Mouse (Mus musculus) induced T-regulatory cell, adult 2 months (primary cell): ENCODE data around the gene Nrp2.

Experiments used
- DNase-seq: peaks from one replicate; pipeline ENCODE4 v3.0.0-alpha.2; 2012; ENCODE audit warnings: low read depth

The Nrp2 gene

DNA sequence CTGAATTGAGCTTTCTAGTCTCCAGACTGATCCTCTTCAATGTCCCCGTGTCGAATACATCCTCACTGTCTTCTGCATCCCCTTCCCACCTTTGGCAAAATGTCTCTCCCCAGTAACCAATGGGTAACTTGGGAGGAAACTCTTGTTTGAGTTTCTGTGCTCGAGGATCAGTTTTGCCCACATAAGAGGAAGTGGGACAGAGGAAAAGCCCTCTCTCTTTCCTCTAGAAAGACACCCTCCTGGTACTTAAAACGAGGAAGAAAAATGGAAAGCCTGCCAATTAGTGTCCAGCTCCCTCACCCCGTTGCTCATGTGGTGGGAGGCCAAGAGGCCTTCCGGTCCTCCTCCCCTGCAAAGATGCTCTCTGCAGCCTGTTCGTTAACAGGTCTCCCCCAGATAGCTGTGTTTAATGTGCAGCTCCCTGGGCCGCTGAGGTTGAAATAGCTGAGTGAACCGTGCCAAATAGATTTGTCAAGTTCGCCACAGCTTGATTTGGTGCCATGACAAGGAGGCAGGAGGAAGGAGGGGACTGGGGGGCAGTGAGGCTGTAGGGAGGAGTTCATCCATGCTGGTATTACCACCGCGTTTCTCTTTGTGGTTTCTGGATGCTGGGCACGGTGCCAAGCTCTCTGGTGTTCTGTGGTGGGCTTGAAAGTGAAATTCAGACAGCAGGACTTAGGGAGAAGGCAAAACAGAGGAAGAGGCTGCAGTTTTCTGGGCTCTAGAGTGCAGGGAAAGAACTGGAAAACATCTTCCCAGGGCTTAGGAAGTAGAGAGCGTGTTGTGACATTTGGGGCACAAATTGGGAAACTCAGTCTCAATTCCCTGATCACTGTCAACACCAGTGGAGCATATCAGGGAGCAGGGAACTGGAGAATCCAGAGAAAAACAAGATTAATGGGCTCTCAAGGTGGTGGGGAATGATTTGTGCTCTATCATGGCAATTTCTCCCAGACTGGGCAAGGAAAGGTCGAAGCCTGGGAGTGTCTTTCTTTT is 48.2 kb downstream of the Nrp2 start:
- DNase-seq, result no peak

DNA sequence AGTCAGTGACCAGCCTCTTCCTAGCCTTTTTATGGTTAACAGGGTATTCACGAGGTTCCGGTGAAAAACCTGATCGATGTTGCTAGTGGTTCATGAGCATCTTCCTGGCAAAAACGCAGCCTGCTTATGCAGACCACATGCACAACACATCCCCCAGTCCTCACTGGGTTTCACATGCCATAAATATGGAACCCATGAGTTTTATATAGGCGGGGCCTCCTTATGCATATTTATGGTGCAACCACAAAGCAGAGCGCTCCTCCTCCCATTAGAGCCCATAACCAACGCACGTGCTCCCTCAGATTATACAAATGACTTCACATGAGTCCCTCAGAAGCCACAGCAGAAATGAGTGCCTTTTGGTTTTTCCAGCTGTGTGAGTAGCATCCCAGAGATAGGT is 49.0 kb downstream of the Nrp2 start:
- DNase-seq, result no peak

DNA sequence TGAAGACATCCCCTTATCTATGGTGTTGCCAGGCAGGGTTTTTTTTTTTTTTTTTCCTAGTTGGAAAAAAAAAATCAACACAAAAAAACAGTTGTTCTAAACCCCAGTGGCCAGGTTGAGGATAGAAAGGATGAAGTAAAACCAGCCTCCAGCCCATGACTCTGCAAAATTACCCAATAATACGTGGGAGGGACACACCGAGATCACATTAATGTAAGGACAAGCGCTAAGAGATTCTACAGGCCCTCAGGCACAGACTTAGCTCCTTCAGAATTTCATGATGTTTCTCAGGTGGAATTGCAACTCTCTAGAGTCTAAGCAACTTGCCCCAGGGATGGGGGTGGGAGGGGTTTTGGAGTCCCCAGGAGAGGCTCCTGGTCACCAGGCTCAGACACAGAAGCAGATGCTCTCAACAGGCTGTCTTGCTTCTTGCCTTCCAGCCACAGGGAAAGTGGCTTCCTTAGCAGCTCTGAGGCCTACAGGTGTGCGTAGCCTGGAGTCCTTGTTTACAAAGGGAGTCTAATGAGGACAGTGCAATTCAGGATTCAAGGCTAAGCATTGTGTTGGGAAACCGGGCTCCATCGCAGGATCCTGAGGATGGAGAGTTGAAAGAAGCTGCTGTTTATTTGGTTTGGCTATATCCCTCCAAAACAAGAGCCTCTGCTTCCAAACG is 49.7 kb downstream of the Nrp2 start:
- no peak for DNase-seq

DNA sequence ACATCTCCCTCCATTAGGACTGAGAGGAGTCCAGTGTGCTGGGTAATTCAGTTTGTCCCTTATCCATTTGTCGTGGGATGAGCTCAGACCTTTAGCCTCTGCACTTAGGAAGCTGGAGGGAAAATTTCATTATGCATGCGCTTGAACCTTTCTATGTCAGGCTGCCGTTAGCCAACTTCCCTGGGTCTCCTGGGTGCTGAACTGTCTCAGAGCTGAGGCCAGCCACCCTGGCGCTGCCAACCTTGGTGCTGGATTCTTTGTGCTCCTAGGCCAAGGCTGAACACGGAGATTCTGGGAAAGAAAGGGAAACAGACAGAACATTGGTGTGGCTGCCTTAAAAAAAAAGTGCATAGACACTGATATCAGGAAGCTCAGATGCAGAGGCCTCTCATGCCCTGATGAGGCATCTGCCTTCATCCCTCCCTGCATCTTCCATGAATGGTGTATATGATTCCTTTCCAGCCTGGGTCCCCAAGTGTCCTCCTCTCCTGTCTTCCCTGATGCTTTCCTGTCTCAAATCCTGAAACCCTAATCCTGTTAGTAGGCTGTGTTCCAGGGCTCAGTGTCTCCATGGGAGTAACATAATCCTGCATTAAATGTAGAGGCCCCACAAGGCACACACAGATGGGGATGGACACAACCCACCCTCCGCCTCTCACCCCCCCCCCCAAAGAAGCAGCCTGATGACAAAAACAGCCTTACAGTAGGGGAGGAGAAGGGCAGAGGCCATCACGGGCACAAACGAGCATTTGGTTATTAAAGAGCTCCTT is 51.2 kb downstream of the Nrp2 start:
- DNase-seq, result no peak

DNA sequence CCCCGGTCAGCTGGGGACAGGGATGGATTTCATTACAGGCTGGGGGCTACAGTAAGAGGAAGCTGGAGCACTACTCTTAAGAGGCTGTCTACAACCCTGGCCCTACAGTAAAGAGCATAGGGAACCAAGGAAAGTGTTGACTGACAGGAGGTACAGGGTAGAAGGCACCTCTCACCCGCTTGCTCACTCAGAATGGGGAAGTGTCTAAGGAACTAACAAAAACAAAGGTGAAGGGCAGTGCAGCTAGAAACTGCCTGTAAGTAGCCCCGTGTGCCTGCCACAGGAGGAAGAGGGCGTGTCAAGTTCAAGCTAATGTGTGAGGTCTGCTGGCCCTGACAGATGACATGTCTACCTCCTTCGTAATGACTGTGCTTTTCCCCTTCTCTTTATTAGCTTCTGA is 57.0 kb downstream of the Nrp2 start:
- DNase-seq, result no peak

DNA sequence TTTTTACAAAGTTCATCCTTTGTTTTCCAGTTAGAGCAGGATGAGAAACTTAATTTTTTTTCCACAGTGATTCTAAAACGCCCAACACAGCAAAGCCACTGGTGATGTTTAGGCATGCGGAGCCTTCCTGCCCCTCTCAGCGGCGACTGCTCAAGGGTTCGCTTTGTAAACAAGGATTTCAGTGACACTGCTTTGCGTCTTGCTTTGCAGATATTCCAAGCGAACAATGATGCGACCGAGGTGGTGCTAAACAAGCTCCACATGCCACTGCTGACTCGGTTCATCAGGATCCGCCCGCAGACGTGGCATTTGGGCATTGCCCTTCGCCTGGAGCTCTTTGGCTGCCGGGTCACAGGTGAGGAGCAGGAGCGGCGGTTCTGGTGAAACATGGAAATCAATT is 57.5 kb downstream of the Nrp2 start:
- no peak for DNase-seq

DNA sequence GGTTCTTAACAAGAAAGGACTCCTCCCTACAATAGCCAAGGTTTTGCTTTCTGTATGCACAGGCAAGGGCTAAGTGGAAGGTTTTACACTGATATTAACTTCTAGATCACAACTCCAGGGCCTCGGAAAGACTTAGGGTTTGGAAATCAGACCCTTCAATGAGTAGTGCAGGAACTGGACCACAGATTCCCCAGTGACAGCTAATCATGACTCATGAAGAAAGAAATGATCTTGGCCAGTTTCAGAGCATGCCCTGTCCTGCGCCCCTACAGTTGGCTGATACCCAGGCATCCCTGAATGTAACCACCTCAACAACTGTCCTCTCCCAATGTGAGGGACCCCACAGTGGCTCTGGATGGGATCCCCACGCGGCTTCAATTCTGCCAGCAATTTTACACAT is 60.7 kb downstream of the Nrp2 start:
- no peak for DNase-seq

DNA sequence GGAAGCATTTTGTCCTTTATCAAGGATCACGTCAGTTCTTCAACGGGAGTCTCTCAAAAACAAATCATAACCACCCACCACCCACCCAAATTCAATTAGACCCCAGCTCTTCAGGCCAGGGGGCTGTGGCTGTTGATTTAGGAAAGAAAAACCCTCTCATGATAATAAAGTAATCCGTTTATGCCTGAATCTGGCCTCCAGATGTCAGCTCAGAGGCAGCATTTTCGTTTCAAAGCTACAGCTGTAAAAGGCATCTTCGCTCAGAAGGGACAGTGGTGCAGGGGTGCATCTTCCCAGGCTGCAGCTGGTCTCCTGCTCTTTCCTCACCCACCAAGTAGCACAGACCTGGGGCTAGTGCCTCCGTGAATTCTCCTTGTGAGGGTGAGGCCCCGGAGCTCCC is 62.1 kb downstream of the Nrp2 start:
- no peak for DNase-seq

DNA sequence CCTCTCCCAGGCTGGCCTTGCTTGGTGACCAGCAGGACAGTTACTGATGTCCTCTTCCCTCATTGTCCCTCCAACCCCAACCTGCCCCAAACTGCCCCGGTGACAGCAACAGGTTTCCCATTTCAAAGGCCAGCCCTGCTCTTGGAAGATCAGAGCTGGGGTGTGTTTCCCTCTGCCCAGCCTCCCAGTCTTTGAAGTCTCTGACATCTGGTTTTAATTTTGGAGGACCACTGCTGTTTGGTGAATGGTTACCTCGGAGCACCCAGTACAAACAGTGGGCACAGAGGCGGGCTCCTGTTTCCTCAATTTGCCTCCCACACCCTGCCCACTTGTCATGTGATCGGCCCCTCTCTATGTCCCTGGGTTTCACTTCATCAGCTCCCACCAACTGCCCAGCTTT is 63.7 kb downstream of the Nrp2 start:
- no peak for DNase-seq

DNA sequence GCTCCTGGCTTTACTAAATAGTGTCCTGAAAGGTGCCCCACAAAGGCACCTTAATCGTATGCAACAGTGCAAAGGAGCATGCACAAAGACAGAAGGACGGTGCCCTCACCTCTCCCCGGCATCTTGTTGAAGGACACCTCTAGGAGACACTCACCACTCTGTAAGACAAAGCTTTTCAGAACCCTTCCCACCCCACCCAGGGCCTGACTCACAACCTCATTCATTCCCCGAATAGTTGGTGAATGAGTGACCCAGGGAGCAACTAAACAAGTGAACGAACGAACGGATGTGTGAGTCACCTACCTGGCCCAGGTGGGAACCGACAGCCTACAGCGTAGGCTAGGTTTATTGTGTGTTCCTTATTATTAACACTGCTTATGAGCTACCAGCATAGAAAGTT is 64.5 kb downstream of the Nrp2 start:
- DNase-seq, result no peak

DNA sequence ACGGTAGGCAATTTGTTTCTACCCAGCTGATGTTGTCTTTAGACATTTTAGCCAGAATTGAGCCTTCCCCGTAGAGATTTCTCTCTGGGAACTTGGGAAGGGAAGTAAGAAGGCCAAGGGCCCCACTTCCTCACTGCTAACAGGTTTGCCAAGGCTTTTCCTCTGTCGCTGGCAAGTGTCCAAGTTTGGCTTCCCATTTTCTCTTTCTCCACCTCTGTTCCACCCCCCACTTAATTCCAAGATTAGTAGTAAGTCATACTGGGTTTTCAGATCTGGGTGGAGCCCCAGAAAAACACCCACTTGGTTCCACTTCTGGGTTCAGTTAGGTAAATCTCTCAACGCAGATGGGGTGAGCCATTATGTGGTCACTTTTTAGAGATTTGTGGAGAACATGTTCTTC is 67.5 kb downstream of the Nrp2 start:
- no peak for DNase-seq

DNA sequence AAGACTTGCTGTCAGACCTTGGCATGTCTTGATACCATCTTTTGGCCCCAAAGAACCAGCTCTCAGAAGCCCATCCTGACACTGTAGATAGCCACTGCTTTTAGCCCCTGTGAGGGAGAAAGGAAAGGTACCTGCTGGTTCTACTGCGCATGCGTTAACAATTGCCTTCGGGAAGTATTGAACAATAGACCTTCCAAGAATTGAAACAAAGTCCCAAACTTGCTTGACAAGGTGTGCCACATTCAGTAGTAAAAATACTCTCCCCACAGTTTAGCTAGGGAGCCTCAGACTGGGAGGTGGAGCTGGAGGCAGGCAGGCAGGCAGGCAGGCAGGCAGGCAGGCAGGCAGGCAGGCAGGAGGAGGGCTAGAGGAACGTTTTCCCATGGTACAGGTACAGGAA is 69.3 kb downstream of the Nrp2 start:
- DNase-seq, result no peak

DNA sequence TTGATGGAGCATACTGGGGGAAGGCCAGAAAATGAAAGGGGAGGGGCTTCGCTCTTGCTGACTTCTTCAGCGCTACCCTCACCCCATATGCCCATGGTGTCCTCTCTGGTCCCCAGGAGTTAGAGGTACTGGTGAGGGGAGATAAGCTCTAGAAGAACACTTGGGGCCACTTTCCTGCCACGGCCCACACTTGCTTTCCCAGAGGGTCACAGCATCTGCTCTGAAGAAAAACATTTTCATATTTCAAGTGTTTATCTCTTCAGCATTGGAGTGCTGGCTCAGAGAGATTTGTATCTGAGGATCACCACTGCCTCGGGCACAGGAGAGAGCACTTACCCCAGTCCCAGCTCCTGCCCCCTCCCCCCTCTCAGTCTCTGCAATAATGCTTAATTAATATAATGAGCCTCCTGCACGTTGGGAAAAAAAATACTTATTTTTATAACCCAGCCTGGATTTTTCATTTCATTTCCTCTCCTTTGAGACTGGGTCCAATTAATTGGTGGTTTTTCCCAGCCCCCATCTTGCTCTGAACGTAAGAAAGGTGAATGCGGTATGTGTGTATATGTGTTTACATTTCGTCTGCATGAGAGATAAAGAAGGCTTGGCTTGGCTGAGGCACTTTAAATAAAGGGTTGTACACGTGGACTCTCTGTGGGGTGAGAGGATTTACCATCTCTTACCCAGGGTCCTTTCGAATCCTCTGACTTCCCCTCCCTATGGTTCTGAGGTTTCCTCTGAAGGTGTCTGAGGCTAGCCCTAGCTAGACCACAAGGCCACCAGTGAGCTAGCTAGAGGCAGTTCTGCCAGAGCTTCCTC is 70.2 kb downstream of the Nrp2 start:
- DNase-seq, result no peak

DNA sequence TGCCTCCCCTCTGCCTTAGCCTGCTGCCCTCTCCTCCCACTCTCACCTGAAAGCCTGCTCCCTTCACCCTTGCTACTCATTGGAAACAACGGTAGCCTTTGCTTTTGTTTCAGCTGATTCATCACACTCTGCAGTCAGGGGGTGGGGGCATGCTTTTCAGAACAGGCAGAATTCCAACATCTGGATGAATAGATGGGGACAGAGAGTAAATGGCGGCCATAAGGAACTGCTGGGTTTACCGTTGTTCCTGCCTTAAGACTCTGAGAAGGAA is 70.8 kb downstream of the Nrp2 start:
- no peak for DNase-seq

DNA sequence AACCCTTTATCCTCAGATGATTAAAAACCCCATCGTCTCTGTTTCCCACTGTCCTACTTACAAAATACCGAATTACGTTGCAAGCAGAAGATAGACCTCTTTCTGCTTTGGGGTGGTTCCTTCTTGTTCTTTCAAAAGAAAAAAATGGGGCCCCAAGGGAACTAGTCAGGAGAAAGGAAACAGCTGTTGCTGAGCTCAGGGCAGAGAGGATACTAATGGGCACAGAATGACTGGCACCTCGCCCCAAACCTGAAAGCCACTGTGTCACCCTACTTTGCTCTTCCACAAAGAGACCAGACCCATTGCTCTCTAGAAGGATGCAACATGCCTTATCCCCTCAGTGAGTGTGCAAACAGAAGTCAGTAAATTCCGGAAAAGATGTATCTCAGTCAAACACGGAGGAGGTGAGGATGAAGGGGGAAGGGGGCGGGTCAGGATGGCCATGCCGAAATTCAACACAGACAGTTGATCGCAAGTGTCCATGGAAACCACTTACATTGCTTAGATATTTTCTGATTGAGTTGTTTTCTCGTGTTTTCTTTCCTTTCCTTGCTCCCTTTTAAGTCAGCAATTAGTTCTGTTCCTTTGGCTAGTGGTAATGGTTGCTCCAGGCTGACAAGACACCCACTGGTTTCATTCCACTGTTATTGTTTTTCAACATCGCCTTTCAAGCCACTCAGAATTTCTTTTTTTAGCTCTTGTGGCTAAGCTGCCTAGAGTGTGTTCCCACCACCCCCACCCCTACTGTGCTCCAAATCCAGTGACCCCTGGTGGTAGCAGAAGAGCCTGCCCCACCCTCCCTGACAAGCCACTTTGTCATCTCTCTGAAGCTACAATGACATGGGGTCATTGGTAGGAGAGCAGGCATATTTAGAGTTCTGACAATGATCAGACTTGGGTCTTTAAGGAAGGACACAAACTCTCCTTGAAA is 71.5 kb downstream of the Nrp2 start:
- DNase-seq, result no peak

DNA sequence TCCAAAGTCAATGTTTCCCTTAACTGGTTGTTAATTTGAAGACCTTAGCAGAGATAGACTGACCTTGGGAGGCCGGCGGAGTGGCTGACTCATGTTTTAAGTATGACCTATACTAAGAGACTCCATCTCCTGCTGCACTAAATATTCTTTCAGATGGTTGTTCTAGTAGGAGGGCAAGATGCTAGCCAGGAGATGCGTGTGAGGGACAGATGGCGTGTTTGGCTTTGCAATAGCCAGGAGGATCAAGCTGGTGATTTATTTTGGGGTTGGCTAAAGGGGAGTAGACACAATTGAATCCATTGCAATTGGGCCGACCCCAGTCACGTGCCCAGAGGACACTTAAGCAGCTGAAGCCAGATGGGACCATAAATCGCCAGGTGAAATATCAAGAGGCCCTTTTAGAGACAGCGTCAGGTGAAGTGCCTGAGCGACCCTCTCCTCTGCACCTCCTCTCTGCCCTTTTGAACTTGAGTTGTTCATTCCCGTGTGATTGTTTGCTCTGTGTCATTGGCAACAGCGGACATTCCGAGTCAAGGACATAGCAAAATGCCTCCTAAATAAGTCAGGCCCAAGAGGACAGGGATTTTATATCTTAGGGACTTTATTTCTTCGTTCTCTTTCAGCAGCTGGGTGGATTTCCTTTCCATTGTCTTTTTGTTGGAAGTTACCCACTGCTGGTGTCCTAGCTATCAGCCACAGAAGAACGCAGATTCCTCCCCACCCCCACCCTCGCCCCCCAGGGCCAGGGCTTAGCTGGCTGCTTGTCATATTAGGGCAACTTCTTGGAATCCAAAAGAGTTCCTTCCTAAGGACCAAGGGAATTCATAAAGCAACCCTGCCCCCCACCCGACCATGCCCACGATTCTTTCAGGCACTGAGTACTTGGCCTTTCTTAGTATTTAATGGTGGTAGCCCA is 74.5 kb downstream of the Nrp2 start:
- DNase-seq, result no peak

DNA sequence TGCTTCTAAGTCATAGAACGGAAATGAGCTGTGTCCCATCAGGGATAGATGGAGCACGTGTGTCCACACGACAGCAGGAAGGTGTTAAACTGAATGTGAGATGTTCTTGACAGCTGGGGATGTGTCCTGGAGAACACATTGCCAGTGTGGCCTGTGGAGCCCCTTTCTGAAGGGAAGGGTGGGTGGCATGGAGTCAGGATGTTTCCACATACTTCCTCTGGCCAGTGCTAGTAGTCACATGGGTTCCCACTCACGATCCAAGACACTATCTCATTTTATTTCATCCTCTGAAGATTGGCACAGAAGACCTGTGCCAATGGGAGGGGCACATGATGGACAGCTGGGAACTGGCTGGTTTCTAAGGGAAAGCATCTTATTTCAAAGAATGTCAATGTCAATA is 75.8 kb downstream of the Nrp2 start:
- DNase-seq, result no peak

DNA sequence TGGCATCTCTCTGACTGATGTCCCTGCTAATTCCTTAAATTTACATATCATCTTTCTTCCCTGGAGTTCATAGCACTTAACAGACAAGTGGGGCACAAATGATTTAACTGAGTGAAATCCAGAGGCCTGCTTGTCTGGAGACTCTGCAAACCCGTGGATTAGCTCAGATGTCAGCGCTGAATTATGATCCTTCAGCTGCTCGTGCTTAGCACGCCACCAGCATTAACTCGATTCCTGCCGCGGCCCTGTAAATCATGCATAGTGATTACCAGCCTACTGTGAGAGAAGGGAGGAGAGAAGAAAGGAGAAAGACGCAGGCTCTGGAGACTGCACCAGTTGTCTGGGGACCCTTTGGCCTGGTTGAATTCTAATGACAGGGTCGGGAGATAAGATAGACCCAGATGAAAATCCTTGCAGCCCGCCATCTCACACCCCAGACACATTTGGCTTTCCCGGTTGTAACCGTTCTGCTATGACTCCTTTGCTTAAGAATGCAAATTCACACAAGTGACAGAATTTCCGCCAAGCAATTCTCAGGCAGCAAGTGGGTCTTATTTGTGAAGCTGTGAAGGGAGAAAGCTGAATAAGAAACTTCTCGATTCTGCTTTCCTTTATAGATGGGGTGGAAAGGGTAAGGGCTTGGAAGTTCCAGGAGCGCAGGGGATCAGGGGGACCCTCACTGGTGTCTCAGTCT is 77.1 kb downstream of the Nrp2 start:
- DNase-seq, result no peak

DNA sequence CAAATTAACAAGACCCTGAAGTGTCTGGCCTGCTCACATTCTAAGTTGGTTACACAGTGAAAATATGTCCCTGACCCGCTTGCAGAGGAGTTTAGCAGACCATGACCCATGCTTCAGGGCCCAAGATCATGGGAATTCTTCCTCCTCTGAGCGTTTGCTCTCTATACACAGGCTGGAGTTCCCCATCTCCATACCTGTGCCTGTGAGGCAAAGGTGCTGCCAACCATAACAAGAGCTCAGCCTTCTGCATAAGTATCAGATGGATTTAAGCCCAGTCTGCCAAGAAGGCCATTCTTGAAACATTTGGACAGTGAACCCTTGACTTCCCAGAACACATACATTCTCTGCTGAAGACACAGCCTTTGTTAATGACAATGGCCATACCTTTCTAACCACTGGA is 79.1 kb downstream of the Nrp2 start:
- DNase-seq, result no peak
